Mouse (Mus musculus): ENCODE measurements at regions not wholly inside any gene's neighbourhood (a gene's known extent, or its start where the extent isn't known, plus 50 kb on each side); places are given as distances from the start of the nearest gene placed in this dataset.

DNA sequence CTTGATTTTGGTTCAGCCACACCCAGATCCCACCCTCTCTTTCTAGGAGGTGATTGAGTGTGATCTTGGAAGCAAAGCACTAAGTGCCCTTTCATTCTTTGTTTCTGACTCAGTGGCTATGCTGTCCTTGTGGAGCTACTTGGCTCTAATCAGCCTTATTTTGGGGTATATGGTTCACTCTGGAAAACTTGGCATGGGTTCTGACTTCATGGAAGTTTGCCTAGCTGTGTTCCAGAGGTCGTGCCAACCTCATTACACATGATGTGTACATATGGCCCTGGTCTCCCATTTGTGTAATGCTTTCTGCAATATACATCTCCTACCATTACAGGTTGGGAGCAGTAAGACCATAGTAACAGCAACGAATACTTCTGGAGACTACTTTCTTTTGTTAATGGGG is 199.9 kb upstream of the Pbx1 start:
- TF ChIP-seq CTCF (IDR thresholded peaks at IDR 0.05; ENCODE audit: low read depth, low read length): no peak
- no peak for TF ChIP-seq POLR2A (IDR thresholded peaks at IDR 0.05; ENCODE audit: borderline replicate concordance, low read depth, low read length)
